Mouse (Mus musculus) adrenal gland, postnatal 14 days (tissue): ENCODE measurements around the gene Maco1. TPM values are rescaled to one million over a fixed set of nuclear protein-coding genes. Genes with fewer than 3 reads are reported as not detected.
A peak's percentile ranks its signal among the peaks of the same experiment; 100 is the strongest.
"Not testable (repeated sequence)": the region's sequence is repeated elsewhere in the genome, so short reads cannot be mapped to it uniquely, and the experiment has no call there.

Experiments used
- DNase-seq: peaks from one replicate; pipeline ENCODE4 v3.0.0; 2021; ENCODE audit warnings: mixed read lengths
- total RNA-seq: library from RNA; stranded (reverse); gene quantifications from 2 replicates; pipeline ENCODE4 v1.2.3, GENCODE M21; 2021

The Maco1 gene
- total RNA-seq, 1 experiment from 2014 or later, result 35.3 TPM

DNA sequence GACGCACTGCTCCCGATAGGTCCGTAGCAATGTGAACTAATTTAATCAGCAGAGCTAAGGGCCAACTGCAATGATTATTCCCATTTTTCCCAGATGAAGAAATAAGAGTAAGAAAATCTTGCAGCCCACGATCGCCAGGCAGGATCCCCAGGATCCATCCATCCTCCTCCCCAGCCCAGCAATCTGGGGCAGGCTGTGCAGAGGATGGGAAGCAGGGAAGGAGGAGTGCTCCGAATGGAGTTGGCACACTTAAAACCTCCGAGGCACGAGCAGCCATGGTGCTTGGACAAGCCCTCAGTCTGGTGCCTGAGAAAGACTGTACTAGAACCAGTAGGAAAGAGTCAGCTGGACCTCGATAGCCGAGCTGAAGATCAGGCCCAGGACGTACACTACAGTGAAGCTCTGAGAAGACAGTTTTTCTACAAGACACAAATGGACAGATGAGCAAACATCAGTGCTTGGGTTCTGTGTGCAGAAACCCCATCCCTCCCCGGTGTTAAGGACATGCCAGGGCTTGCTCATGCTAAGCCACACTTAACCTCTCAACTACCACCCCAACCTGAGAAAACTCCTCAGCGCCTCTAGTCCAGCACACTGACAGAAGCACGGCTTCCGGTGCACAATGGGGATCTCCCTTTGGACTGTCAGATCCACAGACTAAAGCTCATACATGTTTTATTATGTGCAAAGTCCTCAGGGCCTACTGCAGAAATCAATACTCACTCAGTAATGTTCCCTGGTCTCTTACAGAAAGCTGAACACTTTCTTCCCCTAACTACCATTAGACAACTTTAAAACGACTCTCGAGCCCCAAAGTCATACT is 39.5 kb downstream of the Maco1 start:
- no peak for DNase-seq

GRCm38 (mm10) chr4:134804765-134805164 is 48.4 kb downstream of the Maco1 start:
- DNase-seq, result peak; percentile 94

DNA sequence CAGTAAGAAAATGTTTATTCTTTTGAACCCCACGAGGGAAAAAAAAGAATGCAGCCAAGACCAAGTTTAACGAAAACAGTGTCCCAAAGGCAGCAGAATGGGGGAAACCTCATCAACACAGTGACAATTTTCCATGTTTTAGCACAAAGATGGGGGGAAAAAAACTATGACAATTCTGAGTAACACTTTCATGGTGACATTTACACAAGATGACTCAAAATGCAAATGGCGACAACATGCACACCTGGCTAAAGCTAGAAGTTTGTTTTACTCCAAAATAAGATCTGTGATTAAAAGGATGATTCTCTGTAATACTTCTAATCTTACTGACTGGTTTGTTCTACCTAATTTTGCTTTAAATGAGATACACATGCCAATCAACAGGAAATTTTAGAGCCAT is 50.4 kb downstream of the Maco1 start:
- DNase-seq, result no peak

DNA sequence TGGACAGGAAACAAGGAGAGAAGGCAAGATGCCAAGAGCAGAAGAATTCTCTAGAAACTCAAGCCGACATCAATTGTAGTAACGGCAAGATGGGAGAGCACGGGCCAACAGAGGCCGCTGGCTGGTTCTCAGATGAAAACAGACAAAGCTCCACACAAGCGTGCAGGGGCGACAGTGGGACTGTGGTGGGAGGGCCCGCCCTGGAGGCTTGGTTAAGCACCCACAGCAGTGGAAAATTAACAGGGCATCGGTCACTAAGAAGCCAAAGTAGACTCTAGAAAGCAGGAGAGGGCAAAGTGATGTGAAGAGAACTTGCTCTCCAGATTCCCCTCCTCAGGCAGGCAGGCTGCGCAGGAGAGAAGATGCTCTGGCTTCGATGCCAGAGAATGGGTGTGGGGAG is 51.0 kb downstream of the Maco1 start:
- no peak for DNase-seq

GRCm38 (mm10) chr4:134800693-134801092 is 52.5 kb downstream of the Maco1 start:
- no peak for DNase-seq

DNA sequence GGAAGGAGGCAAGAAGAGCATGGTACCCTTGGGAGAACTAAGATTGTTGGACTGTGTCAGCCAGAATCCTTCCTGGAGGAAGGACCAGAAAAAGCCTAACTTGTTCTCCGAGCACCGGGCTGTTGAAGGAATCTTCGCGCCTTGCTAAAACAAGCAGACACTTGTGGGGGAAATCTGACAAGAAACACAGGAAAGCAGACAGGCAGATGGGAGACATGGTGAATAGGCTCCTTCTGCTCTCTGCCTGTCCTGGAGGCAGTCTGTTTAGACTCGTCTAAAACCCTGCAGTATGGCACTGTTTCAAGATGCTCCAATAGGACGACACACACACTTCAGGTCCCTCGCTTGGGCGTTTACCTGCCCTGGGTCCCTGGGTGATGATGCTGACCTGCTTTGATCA is 53.0 kb downstream of the Maco1 start:
- DNase-seq, result no peak

DNA sequence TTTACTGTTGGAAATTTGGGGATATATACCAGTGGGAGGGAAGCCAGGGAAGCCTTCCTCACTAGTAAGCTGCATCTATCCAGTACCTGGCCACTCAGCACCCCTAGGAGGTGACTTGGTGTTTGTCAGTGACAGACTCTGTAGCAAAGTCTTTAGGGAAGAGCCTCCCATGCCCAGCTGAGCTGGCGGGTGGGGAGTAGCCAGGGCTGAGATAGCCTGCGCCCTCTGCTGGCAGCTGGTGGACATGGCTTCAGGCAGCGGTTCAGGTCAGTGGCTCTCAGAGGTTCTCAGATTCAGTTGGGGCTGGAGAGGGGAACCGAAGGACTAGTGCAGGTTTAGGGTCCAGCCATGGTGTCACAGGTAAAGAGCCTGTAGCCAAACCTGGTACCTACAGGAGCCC is 53.9 kb downstream of the Maco1 start:
- DNase-seq, result peak; percentile 89

GRCm38 (mm10) chr4:134798861-134799260 is 54.3 kb downstream of the Maco1 start:
- peak; percentile 33 for DNase-seq

DNA sequence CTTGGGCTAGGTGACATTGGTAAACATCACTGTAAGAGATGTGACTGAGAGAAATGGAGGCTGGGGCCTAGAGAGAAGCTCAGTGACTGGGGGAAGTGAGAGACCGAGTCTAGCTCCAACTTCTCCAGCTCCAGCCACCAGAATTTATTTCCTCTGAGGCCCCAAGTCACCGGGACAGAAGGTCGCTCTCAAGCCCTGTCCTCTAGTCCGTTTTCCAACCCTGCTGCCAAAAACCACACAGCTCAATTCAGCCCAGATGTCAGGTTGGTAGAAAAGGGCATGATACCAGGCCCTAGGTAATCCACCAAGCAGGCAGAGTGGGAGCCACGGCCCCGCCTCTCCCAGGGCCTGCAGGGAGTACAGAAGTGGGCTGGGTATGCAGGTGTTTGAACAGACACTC is 55.5 kb downstream of the Maco1 start:
- peak; percentile 24 for DNase-seq

DNA sequence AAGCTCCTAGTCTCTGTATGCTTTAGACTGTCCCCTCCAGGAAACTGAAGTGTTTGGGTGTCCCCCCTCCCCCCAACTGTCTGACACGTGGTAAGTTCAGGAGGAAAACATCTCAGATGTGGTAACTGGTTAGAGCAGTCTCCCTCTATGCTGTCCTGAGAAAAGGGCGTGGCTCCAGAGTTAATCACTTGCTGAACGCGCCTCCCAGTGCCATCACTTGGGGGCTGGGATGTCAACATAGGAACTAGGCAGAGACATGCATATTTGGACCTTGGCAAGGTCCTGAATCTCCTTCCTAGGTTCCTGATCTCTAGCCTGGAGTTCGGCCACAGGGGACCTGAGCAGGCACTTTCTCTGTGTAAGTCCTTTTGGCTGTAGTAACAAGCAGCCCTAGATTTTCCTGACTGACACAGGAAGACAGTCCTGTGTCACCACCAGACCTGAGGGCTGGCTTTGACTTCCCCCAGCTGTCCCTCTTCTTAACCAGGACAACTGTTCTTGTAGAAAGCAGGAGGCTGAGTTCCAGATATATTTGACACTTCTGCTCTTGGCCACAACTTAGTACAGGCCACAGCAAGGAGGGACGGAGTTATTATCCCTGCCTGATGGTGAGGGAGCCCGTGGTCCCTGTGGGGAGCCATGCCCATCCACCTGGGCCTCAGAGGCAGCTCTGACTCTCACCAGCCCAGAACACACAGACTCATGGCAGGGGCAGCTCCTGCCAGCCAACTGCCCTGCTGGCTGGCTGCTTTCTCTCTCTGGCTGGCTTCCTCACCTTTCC is 56.4 kb downstream of the Maco1 start:
- peak; percentile 38 for DNase-seq

DNA sequence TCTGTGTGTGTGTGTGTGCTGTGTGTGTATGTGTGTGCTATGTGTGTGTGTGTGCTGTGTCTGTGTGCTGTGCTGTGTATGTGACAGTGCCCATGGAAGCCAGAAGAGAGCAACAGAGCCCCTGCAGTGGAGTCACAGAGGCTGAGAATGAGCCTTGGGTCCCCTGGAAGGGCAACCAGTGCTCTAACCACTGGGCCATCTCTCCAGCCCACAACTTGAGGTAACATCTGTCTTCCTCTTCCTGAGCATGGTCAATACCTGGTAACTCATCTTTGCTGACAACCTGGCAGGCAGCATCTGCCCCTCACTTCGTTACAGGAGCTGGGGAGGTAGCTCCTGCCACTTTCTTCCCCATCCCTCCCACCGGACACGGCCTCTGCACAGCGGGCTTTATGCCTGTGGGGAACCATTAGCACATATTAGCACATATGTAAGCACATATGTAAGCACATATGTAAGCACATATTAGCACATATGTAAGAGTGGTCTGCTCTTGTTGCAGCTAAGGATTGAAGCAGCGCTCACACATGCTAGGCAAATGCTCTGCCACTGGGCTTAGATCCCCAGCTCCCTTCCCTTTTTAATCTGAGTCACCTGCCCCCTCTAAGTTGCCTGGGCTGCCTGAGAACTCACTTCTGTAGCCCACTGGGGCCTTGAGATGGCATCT is 57.2 kb downstream of the Maco1 start:
- DNase-seq, result no peak

GRCm38 (mm10) chr4:134794959-134795358 is 58.2 kb downstream of the Maco1 start:
- DNase-seq, result not testable (repeated sequence)

GRCm38 (mm10) chr4:134793213-134793956 is 59.8 kb downstream of the Maco1 start:
- DNase-seq, result peak; percentile 75

GRCm38 (mm10) chr4:134791731-134792130 is 61.4 kb downstream of the Maco1 start:
- no peak for DNase-seq

DNA sequence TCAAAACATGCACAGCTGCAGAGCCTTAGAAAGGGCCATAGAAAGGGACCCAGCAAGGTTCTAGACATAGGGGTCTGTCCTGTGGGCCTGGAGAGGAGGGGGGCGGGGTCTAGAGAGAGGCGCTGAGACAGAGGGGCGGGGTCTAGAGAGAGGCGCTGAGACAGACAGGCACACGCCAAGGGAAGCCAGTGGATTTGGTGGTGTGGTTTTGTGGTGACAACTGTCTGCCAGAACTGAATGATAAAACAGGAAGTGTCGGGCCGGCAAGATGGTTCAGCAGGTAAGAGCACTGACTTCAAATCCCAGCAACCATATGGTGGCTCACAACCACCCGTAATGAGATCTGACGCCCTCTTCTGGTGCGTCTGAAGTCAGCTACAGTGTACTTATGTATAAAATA is 66.2 kb downstream of the Maco1 start:
- no peak for DNase-seq

DNA sequence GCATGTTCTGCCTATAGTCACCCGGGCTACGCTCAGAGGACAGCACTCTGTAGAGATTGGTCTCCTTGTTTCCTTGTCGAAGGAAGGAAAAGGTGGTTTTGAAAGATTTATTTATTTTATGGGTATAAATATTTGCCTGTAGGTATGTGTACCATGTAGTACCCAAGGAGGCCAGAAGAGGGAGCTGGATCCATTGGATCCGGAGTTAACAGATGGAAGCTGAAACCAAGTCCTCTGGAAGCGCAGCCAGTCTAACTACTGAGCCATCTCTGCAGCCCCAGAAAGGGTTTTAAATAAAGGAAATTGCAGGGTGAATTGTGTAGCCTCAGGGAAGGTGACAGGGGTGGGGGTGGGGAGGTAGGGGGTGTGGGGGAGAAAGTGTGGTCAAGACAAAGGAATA is 68.4 kb downstream of the Maco1 start:
- DNase-seq, result peak; percentile 64

GRCm38 (mm10) chr4:134779136-134779934 is 73.8 kb downstream of the Maco1 start:
- peak; percentile 82 for DNase-seq

DNA sequence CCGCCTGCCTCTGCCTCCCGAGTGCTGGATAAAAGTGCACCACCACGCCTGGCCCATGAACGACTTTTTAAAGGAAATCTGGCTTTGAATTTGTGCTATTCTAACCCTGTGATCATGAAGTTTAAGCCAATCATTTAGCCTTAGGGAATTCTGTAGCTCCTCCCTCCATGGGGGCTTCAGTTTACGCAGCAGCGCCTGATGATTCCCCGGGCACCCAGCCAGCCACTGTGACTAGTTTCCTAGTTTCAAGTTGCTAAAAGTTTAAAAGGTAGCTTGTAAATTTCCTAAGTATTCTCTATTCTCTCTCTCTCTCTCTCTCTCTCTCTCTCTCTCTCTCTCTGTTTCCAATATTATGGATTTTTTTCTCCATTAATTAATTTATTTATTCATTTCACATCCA is 76.9 kb downstream of the Maco1 start:
- DNase-seq, result no peak

DNA sequence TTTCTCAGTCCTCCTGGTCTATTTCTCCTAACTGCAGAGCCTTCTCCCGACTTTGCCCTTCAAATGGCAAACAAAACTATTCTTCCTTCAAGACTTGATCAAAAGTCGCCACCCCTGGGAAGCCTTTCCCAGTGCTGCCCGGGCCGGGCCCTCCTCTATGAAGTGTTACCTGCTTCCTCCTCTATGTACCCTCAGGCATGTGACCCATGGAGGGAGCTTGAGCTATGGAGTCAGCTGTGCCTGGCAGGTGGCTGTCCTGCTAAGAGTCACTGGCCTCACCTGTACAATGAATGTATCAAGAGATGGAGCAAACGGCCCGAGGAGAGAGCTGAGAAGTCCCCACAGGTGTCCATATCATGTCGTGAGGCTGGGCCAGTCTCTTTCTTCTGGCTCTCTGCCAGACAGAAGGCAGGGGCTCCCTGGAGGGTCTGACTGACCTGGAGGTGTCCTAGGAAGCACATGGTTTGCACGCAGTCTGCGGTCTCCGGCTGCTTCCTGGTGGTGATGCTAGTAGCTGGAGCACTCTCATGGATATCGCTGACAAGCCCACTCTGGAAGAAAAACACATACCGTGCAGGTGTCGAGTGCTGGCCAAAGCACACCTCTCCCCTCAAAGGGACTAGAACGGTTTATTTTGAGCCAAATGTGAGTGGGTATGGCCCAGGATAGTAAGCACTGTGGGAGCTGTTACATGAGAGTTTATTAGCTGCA is 77.8 kb downstream of the Maco1 start:
- no peak for DNase-seq

- DNase-seq, result no peak
Measured at GRCm38 (mm10) chr4:134774126-134774525, 79.0 kb downstream of the Maco1 start.
